Mouse (Mus musculus): ENCODE measurements around the gene Ehf. TPM values are rescaled to one million over a fixed set of nuclear protein-coding genes. Genes with fewer than 3 reads are reported as not detected.

The Ehf gene
- polyA plus RNA-seq (2012; rRNA removed; ENCODE audit: low replicate concordance) = 17.8 and 83.9 TPM in 2 replicates

DNA sequence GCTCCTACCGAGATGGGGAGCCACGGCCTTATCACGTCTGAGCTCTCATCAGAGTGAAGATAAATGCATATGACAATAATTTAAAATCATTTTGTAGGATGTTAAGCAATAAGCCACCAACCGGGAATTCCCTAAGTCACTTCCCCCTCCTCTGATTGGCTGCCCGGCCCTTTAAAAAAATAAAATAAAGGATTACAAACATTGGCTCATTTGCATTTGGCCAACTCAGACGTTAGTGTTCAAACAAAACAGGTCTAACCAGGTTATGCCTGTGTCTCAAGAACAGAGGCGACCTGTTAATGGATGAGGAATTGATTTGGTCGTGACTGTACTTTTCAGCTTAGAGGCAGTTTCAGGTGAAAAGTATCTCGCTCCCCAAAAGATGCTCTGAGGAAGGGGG lies at the start of gene Ehf:
Gene Ehf (minus strand): TSS at position 147 of the 400 bp plus-strand sequence.

Other genes with a start within 250 kb of the Ehf start
- gene Pdhx, start 229.8 kb downstream of the Ehf start, polyA plus RNA-seq (2012; rRNA removed; ENCODE audit: low replicate concordance) = 8.4 and 16.9 TPM in 2 replicates
- gene Apip, start 229.6 kb downstream of the Ehf start, polyA plus RNA-seq (2012; rRNA removed; ENCODE audit: low replicate concordance) = 2.4 and 3.5 TPM in 2 replicates
- 0.39 TPM in 1 of 2 replicates, not detected in the other for gene Elf5, start 108.4 kb upstream of the Ehf start, polyA plus RNA-seq (2012; rRNA removed; ENCODE audit: low replicate concordance)
- gene Cat, start 181.9 kb upstream of the Ehf start, polyA plus RNA-seq (2012; rRNA removed; ENCODE audit: low replicate concordance) = 95.1 and 98.9 TPM in 2 replicates